Mouse (Mus musculus): ENCODE measurements around the gene Hist4h4. TPM values are rescaled to one million over a fixed set of nuclear protein-coding genes. Genes with fewer than 3 reads are reported as not detected.

The Hist4h4 gene
- total and polyA plus RNA-seq, 2 experiments from 2014 or later = 0.42 to 19.4 TPM

- no peak overlapping the region for H3K4me3 ChIP-seq (ENCODE audit: low read depth, low read length)
- TF ChIP-seq CTCF (IDR thresholded peaks at IDR 0.05; ENCODE audit: low read depth) = no peak
- no peak for ATAC-seq
- no peaks in the 10 kb centered on the region for H3K4me1 ChIP-seq (ENCODE audit: insufficient read depth)
- 0 out of 2 replicates have a peak overlapping the region, but pooled peaks have one; percentile 30 for H3K27ac ChIP-seq (ENCODE audit: low read depth, low read length)
- 93% methylated on average over 21 of the region's 21 CpGs for WGBS
- no peaks in the 10 kb centered on the region for H3K27me3 ChIP-seq (ENCODE audit: insufficient read depth, low read length)
- peaks cover 92% of the 10 kb centered on the region for H3K36me3 ChIP-seq (ENCODE audit: insufficient read depth)
- no peak overlapping the region for H3K4me2 ChIP-seq (ENCODE audit: low read depth)
- H3K9me3 ChIP-seq (ENCODE audit: low read length) = no peaks in the 10 kb centered on the region
- no peak overlapping the region for H3K9ac ChIP-seq
- DNase-seq = no peak
Observed at GRCm38 (mm10) chr6:136816826-136817225, 12.6 kb upstream of the Hist4h4 start.

GRCm38 (mm10) chr6:136815381-136815780, 11.2 kb upstream of the Hist4h4 start:
- DNase-seq = no peak
- no peak for ATAC-seq
- H3K4me3 ChIP-seq (ENCODE audit: low read depth, low read length) = no peak overlapping the region
- peaks cover 80% of the 10 kb centered on the region for H3K36me3 ChIP-seq (ENCODE audit: insufficient read depth)
- 93% methylated on average over 7 of the region's 7 CpGs for WGBS
- TF ChIP-seq CTCF (IDR thresholded peaks at IDR 0.05; ENCODE audit: low read depth) = no peak
- H3K27me3 ChIP-seq (ENCODE audit: insufficient read depth, low read length) = no peaks in the 10 kb centered on the region
- no peak overlapping the region for H3K27ac ChIP-seq (ENCODE audit: low read depth, low read length)
- no peak overlapping the region for H3K4me2 ChIP-seq (ENCODE audit: low read depth)
- no peaks in the 10 kb centered on the region for H3K4me1 ChIP-seq (ENCODE audit: insufficient read depth)
- H3K9ac ChIP-seq = no peak overlapping the region
- H3K9me3 ChIP-seq (ENCODE audit: low read length) = no peaks in the 10 kb centered on the region

- Histone ChIP-seq H3K4me1 (ENCODE audit: insufficient read depth) (peaks cover 4% of the 10 kb centered on the region; the same call in 1 of the 2 replicates), H3K4me3 (ENCODE audit: low read depth, low read length) (no peak overlapping the region), H3K27me3 (ENCODE audit: insufficient read depth, low read length) (no peaks in the 10 kb centered on the region), H3K36me3 (ENCODE audit: insufficient read depth) (peaks cover 58% of the 10 kb centered on the region), H3K27ac (ENCODE audit: low read depth, low read length) (no peak overlapping the region), H3K9me3 (ENCODE audit: low read length) (no peaks in the 10 kb centered on the region), H3K9ac (no peak overlapping the region), H3K4me2 (ENCODE audit: low read depth) (no peak overlapping the region)
- WGBS = 40% methylated on average over 4 of the region's 4 CpGs
- TF ChIP-seq CTCF (IDR thresholded peaks at IDR 0.05; ENCODE audit: low read depth) = peak; percentile 35
- DNase-seq = peak; percentile 31
- ATAC-seq = no peak
Observed at GRCm38 (mm10) chr6:136813117-136813516, 8.9 kb upstream of the Hist4h4 start.

- DNase-seq (no peak), ATAC-seq (no peak)
- WGBS = 90% methylated on average over 10 of the region's 10 CpGs
- no peak for TF ChIP-seq CTCF (IDR thresholded peaks at IDR 0.05; ENCODE audit: low read depth)
- H3K27ac ChIP-seq (ENCODE audit: low read depth, low read length) = no peak overlapping the region
- H3K9ac ChIP-seq = no peak overlapping the region
- no peak overlapping the region for H3K4me2 ChIP-seq (ENCODE audit: low read depth)
- H3K4me1 ChIP-seq (ENCODE audit: insufficient read depth) = peaks cover 4% of the 10 kb centered on the region; the same call in 1 of the 2 replicates
- H3K9me3 ChIP-seq (ENCODE audit: low read length) = no peaks in the 10 kb centered on the region
- no peaks in the 10 kb centered on the region for H3K27me3 ChIP-seq (ENCODE audit: insufficient read depth, low read length)
- H3K4me3 ChIP-seq (ENCODE audit: low read depth, low read length) = no peak overlapping the region
- peaks cover 40% of the 10 kb centered on the region for H3K36me3 ChIP-seq (ENCODE audit: insufficient read depth)
Observed at GRCm38 (mm10) chr6:136811196-136811595, 7.0 kb upstream of the Hist4h4 start.

- H3K9me3 ChIP-seq (ENCODE audit: low read length) = no peaks in the 10 kb centered on the region
- no peak overlapping the region for H3K27ac ChIP-seq (ENCODE audit: low read depth, low read length)
- WGBS = 85% methylated on average over 13 of the region's 13 CpGs
- no peak overlapping the region for H3K4me2 ChIP-seq (ENCODE audit: low read depth)
- H3K4me1 ChIP-seq (ENCODE audit: insufficient read depth) = peaks cover 4% of the 10 kb centered on the region; the same call in 1 of the 2 replicates
- H3K4me3 ChIP-seq (ENCODE audit: low read depth, low read length) = 0 out of 2 replicates have a peak overlapping the region, but pooled peaks have one; percentile 74
- H3K36me3 ChIP-seq (ENCODE audit: insufficient read depth) = peaks cover 28% of the 10 kb centered on the region
- H3K9ac ChIP-seq = no peak overlapping the region
- ATAC-seq (no peak), DNase-seq (no peak)
- no peak for TF ChIP-seq CTCF (IDR thresholded peaks at IDR 0.05; ENCODE audit: low read depth)
- no peaks in the 10 kb centered on the region for H3K27me3 ChIP-seq (ENCODE audit: insufficient read depth, low read length)
Observed at GRCm38 (mm10) chr6:136809673-136810072, 5.5 kb upstream of the Hist4h4 start.

GRCm38 (mm10) chr6:136809077-136809476, 4.9 kb upstream of the Hist4h4 start:
- Histone ChIP-seq H3K4me3 (ENCODE audit: low read depth, low read length) (peak overlapping the region; percentile 74), H3K27me3 (ENCODE audit: insufficient read depth, low read length) (no peaks in the 10 kb centered on the region), H3K36me3 (ENCODE audit: insufficient read depth) (peaks cover 22% of the 10 kb centered on the region), H3K9me3 (ENCODE audit: low read length) (no peaks in the 10 kb centered on the region), H3K27ac (ENCODE audit: low read depth, low read length) (no peak overlapping the region), H3K4me1 (ENCODE audit: insufficient read depth) (peaks cover 4% of the 10 kb centered on the region; the same call in 1 of the 2 replicates), H3K9ac (no peak overlapping the region), H3K4me2 (ENCODE audit: low read depth) (peak overlapping the region; percentile 95)
- 44% methylated on average over 14 of the region's 14 CpGs for WGBS
- DNase-seq (no peak), ATAC-seq (no peak)
- no peak for TF ChIP-seq CTCF (IDR thresholded peaks at IDR 0.05; ENCODE audit: low read depth)

GRCm38 (mm10) chr6:136808631-136809046, 4.4 kb upstream of the Hist4h4 start:
- 0 out of 2 replicates have a peak, but pooled peaks have one; percentile 0 for ATAC-seq
- Histone ChIP-seq H3K4me2 (ENCODE audit: low read depth) (peak overlapping the region; percentile 95), H3K36me3 (ENCODE audit: insufficient read depth) (peaks cover 17% of the 10 kb centered on the region), H3K9ac (peak overlapping the region; percentile 69), H3K27ac (ENCODE audit: low read depth, low read length) (no peak overlapping the region), H3K27me3 (ENCODE audit: insufficient read depth, low read length) (no peaks in the 10 kb centered on the region), H3K4me1 (ENCODE audit: insufficient read depth) (peaks cover 4% of the 10 kb centered on the region; the same call in 1 of the 2 replicates), H3K9me3 (ENCODE audit: low read length) (no peaks in the 10 kb centered on the region), H3K4me3 (ENCODE audit: low read depth, low read length) (peak overlapping the region; percentile 74)
- 2% methylated on average over 28 of the region's 28 CpGs for WGBS
- DNase-seq = peak; percentile 17
- TF ChIP-seq CTCF (IDR thresholded peaks at IDR 0.05; ENCODE audit: low read depth) = no peak

All from forebrain, postnatal 0 days (tissue).